Mouse (Mus musculus): ENCODE results near the gene Zfp385a.

Zfp385a gene

GRCm38 (mm10) chr15:103292673-103293345, 47.1 kb downstream of the Zfp385a start:
- Histone ChIP-seq H3K27me3 (ENCODE audit: insufficient read depth, low read length) (no peaks in the 10 kb centered on the region), H3K9me3 (ENCODE audit: low read length) (no peaks in the 10 kb centered on the region), H3K4me1 (replicated peaks; ENCODE audit: low read depth, low read length) (peaks cover 46% of the 10 kb centered on the region), H3K4me3 (replicated peaks; ENCODE audit: low read length) (no peak overlapping the region), H3K36me3 (ENCODE audit: insufficient read depth, low read length) (peaks cover 95% of the 10 kb centered on the region)
- TF ChIP-seq CTCF (conservative IDR thresholded peaks at IDR 0.05; ENCODE audit: low read length), result no peak
- TF ChIP-seq POU5F1 (IDR thresholded peaks at IDR 0.05; ENCODE audit: borderline replicate concordance, low read length), result no peak
- no peak for TF ChIP-seq NANOG (IDR thresholded peaks at IDR 0.05; ENCODE audit: borderline replicate concordance, low read length)

GRCm38 (mm10) chr15:103290843-103291242, 49.0 kb downstream of the Zfp385a start:
- no peak overlapping the region for H3K4me3 ChIP-seq (replicated peaks; ENCODE audit: low read length)
- H3K36me3 ChIP-seq (ENCODE audit: insufficient read depth, low read length), result peaks cover 92% of the 10 kb centered on the region
- H3K27me3 ChIP-seq (ENCODE audit: insufficient read depth, low read length), result no peaks in the 10 kb centered on the region
- TF ChIP-seq POU5F1 (IDR thresholded peaks at IDR 0.05; ENCODE audit: borderline replicate concordance, low read length) (no peak), NANOG (IDR thresholded peaks at IDR 0.05; ENCODE audit: borderline replicate concordance, low read length) (no peak), CTCF (conservative IDR thresholded peaks at IDR 0.05; ENCODE audit: low read length) (no peak)
- no peaks in the 10 kb centered on the region for H3K9me3 ChIP-seq (ENCODE audit: low read length)
- peaks cover 28% of the 10 kb centered on the region for H3K4me1 ChIP-seq (replicated peaks; ENCODE audit: low read depth, low read length)

GRCm38 (mm10) chr15:103290417-103290816, 49.5 kb downstream of the Zfp385a start:
- TF ChIP-seq NANOG (IDR thresholded peaks at IDR 0.05; ENCODE audit: borderline replicate concordance, low read length), result no peak
- TF ChIP-seq CTCF (conservative IDR thresholded peaks at IDR 0.05; ENCODE audit: low read length), result no peak
- TF ChIP-seq POU5F1 (IDR thresholded peaks at IDR 0.05; ENCODE audit: borderline replicate concordance, low read length), result no peak
- H3K27me3 ChIP-seq (ENCODE audit: insufficient read depth, low read length), result no peaks in the 10 kb centered on the region
- H3K36me3 ChIP-seq (ENCODE audit: insufficient read depth, low read length), result peaks cover 92% of the 10 kb centered on the region
- no peaks in the 10 kb centered on the region for H3K9me3 ChIP-seq (ENCODE audit: low read length)
- H3K4me3 ChIP-seq (replicated peaks; ENCODE audit: low read length), result no peak overlapping the region
- peaks cover 28% of the 10 kb centered on the region for H3K4me1 ChIP-seq (replicated peaks; ENCODE audit: low read depth, low read length)

- Histone ChIP-seq H3K4me3 (replicated peaks; ENCODE audit: low read length) (no peak overlapping the region), H3K9me3 (ENCODE audit: low read length) (no peaks in the 10 kb centered on the region), H3K27me3 (ENCODE audit: insufficient read depth, low read length) (no peaks in the 10 kb centered on the region), H3K36me3 (ENCODE audit: insufficient read depth, low read length) (peaks cover 91% of the 10 kb centered on the region), H3K4me1 (replicated peaks; ENCODE audit: low read depth, low read length) (peaks cover 27% of the 10 kb centered on the region)
- TF ChIP-seq NANOG (IDR thresholded peaks at IDR 0.05; ENCODE audit: borderline replicate concordance, low read length) (no peak), CTCF (conservative IDR thresholded peaks at IDR 0.05; ENCODE audit: low read length) (no peak), POU5F1 (IDR thresholded peaks at IDR 0.05; ENCODE audit: borderline replicate concordance, low read length) (no peak)
Measured at GRCm38 (mm10) chr15:103289600-103289999, 50.3 kb downstream of the Zfp385a start.

GRCm38 (mm10) chr15:103285778-103286417, 54.0 kb downstream of the Zfp385a start:
- peaks cover 29% of the 10 kb centered on the region for H3K4me1 ChIP-seq (replicated peaks; ENCODE audit: low read depth, low read length)
- H3K9me3 ChIP-seq (ENCODE audit: low read length), result no peaks in the 10 kb centered on the region
- TF ChIP-seq CTCF (conservative IDR thresholded peaks at IDR 0.05; ENCODE audit: low read length) (no peak), POU5F1 (IDR thresholded peaks at IDR 0.05; ENCODE audit: borderline replicate concordance, low read length) (no peak), NANOG (IDR thresholded peaks at IDR 0.05; ENCODE audit: borderline replicate concordance, low read length) (no peak)
- H3K36me3 ChIP-seq (ENCODE audit: insufficient read depth, low read length), result peaks cover 66% of the 10 kb centered on the region
- H3K27me3 ChIP-seq (ENCODE audit: insufficient read depth, low read length), result no peaks in the 10 kb centered on the region
- no peak overlapping the region for H3K4me3 ChIP-seq (replicated peaks; ENCODE audit: low read length)

GRCm38 (mm10) chr15:103284647-103285046, 55.2 kb downstream of the Zfp385a start:
- H3K36me3 ChIP-seq (ENCODE audit: insufficient read depth, low read length), result peaks cover 59% of the 10 kb centered on the region
- H3K4me1 ChIP-seq (replicated peaks; ENCODE audit: low read depth, low read length), result peaks cover 30% of the 10 kb centered on the region
- H3K4me3 ChIP-seq (replicated peaks; ENCODE audit: low read length), result no peak overlapping the region
- H3K27me3 ChIP-seq (ENCODE audit: insufficient read depth, low read length), result no peaks in the 10 kb centered on the region
- TF ChIP-seq NANOG (IDR thresholded peaks at IDR 0.05; ENCODE audit: borderline replicate concordance, low read length) (no peak), POU5F1 (IDR thresholded peaks at IDR 0.05; ENCODE audit: borderline replicate concordance, low read length) (no peak), CTCF (conservative IDR thresholded peaks at IDR 0.05; ENCODE audit: low read length) (no peak)
- no peaks in the 10 kb centered on the region for H3K9me3 ChIP-seq (ENCODE audit: low read length)

- Histone ChIP-seq H3K9me3 (ENCODE audit: low read length) (no peaks in the 10 kb centered on the region), H3K36me3 (ENCODE audit: insufficient read depth, low read length) (peaks cover 53% of the 10 kb centered on the region), H3K4me3 (replicated peaks; ENCODE audit: low read length) (no peak overlapping the region), H3K27me3 (ENCODE audit: insufficient read depth, low read length) (no peaks in the 10 kb centered on the region), H3K4me1 (replicated peaks; ENCODE audit: low read depth, low read length) (peaks cover 28% of the 10 kb centered on the region)
- TF ChIP-seq NANOG (IDR thresholded peaks at IDR 0.05; ENCODE audit: borderline replicate concordance, low read length), result no peak
- TF ChIP-seq POU5F1 (IDR thresholded peaks at IDR 0.05; ENCODE audit: borderline replicate concordance, low read length), result no peak
- TF ChIP-seq CTCF (conservative IDR thresholded peaks at IDR 0.05; ENCODE audit: low read length), result peak; percentile 93
Measured at GRCm38 (mm10) chr15:103284066-103284465, 55.8 kb downstream of the Zfp385a start.

GRCm38 (mm10) chr15:103281465-103282205, 58.3 kb downstream of the Zfp385a start:
- Histone ChIP-seq H3K4me1 (replicated peaks; ENCODE audit: low read depth, low read length) (peaks cover 47% of the 10 kb centered on the region), H3K27me3 (ENCODE audit: insufficient read depth, low read length) (no peaks in the 10 kb centered on the region), H3K9me3 (ENCODE audit: low read length) (no peaks in the 10 kb centered on the region), H3K36me3 (ENCODE audit: insufficient read depth, low read length) (peaks cover 54% of the 10 kb centered on the region), H3K4me3 (replicated peaks; ENCODE audit: low read length) (no peak overlapping the region)
- TF ChIP-seq CTCF (conservative IDR thresholded peaks at IDR 0.05; ENCODE audit: low read length), result no peak

Measured in E14TG2a.4 (cell line).